Mouse (Mus musculus) lung, postnatal 10 days (tissue): ENCODE results near the gene Olfr517.

Experiments used
- DNase-seq: peaks from one replicate; pipeline ENCODE4 v3.0.0; 2021

Olfr517 gene

GRCm38 (mm10) chr7:108872279-108872678, at the start of gene Olfr517:
Gene Olfr517, minus strand, starts transcription at chr7:108872379.
- DNase-seq: no peak

- no peak for DNase-seq
These were observed 31.8 kb upstream of the Olfr517 start for GRCm38 (mm10) chr7:108903969-108904368.

GRCm38 (mm10) chr7:108894320-108894719, 22.1 kb upstream of the Olfr517 start, which contains the start of gene Olfr519:
Gene Olfr519, minus strand, starts transcription at chr7:108894420.
- DNase-seq: no peak

DNA sequence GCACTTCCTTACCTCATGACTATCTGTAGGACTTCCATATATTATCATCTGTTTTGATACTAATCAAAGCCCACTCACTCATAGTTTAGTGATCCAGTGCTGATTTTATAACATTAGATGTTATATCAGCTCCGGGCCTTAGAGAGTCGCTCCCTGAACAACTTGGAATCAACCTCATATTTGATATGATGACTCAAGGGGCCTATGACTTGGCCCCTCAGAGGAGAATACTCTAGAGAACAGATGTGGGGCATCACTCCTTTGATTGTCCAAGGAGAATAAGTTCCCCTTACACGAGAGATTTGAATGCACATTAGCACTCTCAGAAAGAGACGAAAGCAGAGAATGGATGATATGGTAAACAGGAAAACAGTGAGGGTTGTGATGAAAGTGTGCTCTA, 12.7 kb upstream of the Olfr517 start, which contains the start of gene Olfr518:
Olfr518 (minus strand) TSS at position 101 of the 400 bp plus-strand sequence.
- DNase-seq: no peak

DNA sequence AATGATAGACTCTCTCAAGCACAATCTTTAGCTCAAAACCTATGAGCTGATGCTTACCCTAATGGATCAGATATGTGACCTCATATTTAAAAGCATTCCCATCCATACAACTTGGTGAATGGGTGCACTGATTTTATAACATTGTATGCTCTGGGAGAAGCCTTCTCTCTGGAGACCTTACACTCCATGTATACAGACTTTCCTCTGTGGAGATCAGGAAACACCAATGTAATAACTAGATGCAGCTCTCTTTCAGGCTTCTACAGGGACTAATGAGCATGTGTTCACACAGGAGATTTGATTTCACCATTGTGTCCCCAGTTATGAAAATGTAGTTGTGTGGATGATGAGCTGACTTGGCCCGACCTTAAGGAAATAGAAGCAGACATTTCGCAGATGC, 21.8 kb downstream of the Olfr517 start, which contains the start of gene Olfr516:
Olfr516 (minus strand) TSS at position 101 of the 400 bp plus-strand sequence.
- no peak for DNase-seq

DNA sequence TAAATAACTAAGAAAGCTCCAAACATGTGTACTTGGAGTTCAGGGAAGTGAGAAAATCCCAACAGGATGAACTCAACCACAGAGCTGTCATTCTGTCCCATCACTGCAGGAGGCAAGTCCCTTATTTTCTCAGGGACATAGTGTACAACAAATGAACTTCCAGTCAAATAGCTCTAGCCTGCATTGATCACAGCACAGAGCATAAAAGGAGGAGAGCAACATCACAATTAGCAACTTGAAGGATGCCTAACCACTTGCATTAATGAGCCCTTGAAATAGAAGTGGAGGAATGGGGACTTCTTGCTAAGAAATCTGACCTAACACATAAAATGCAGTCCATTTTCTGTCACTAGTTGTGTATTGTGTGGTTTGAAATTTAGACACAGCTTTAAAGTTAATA, 46.3 kb downstream of the Olfr517 start, which contains the start of gene Olfr514:
Olfr514 (minus strand) TSS at position 101 of the 400 bp plus-strand sequence.
- no peak for DNase-seq
